Mouse (Mus musculus) colon, adult 2 months (tissue): ENCODE data around the gene Cct6b. TPM values are rescaled to one million over a fixed set of nuclear protein-coding genes. Genes with fewer than 3 reads are reported as not detected.

Experiments used
- polyA plus RNA-seq: library from polyadenylated mRNA; depleted of rRNA; stranded (reverse); fragments of >200 nt; gene quantifications from 2 replicates; pipeline ENCODE4 v1.2.3, GENCODE M21; 2012; rRNA removed

Cct6b gene
- polyA plus RNA-seq, result 0.17 TPM in 1 of 2 replicates, not detected in the other

DNA sequence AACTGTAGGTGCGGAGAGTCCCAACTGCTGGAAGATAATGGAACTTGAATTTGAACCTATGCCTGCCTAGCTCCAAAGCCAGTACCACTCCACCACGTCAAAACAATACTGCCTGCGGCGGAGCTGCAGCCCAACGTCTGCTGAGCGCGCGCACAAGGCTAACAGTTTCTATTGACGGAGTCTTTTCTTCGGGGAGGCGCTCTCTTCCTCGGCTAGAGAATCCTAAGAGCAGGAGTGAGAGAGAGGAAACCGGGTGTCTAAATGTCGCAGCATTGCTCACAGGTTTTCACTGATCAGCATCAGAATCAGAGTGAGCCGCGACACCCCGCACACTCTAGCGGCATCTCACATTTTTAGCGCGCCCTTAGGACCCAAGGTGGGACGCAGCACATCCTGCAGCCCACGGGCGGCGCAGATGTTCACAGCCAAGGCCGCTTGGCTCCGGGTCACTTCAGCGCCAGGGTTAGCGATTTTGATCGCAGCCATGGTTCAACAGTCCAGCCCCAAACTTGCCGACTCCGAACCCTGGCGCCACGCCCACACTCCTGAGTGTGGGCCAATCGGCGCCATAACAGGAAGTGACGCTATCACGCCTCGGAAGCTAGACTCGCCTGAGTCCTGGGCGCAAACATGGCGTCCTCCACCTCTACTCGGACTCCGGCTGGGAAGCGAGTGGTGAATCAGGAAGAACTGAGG, at the start of gene Cct6b, which contains the start of gene Zfp830:
Gene Cct6b, minus strand, starts transcription at position 580 of the 696 bp plus-strand sequence.
Gene Zfp830, plus strand, starts transcription at position 604 of the 696 bp plus-strand sequence.

DNA sequence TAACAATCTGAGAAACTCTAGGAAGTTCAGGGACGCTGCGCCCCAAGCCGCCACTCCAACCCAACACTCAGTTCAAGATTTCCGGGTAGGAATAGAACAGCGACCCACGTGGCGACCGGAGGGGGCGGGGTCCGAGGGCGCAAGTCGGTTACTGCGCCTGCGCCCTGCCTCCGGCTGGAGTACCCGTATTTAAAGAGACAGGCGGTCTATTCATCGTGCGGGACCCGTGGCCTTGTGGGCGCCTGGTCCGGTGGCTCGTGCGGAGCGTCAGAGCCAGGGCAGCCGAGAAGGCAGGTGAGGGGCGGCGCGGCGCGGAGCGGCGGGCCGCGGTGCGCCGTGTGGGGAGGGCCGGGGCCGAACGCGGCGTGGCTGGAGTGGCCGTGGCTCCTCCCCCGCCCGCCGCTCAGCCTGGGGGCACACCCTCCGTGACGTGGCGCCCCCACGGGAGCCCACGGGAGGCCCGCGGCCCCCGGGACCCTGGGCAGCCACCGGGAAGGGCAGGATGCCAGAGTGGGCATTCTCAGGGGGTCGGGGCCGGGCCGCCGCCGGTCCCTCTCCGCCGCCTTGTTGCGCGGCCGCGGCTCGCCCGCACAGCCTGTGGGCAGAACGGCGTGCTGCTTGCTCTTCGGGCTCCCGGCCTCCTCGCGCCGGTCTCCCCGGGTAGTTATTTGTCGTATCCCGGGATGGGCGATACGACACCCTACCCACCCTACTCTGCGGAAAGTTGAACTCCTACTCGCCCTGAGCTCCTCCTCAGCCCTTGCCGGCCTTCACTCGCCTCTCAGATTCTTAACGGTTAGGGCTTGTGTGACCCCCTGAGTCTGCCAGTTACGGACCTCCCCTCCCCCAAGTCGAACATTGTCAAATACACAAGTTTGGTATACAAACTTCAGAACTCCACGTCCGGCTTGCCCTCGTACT, 17.1 kb upstream of the Cct6b start, which contains the start of gene Lig3:
Gene Lig3, plus strand, starts transcription at position 126 of the 921 bp plus-strand sequence.

Other genes with a start within 250 kb of the Cct6b start
- gene Zfp830, start within 50 bp of the Cct6b start, polyA plus RNA-seq, result 5.2 and 7.0 TPM in 2 replicates
- 9.1 and 11.4 TPM in 2 replicates for gene Lig3, start 16.8 kb upstream of the Cct6b start, polyA plus RNA-seq
- gene Rffl, start 106.9 kb upstream of the Cct6b start, polyA plus RNA-seq, result 17.8 and 21.8 TPM in 2 replicates
- 16.4 and 16.5 TPM in 2 replicates for gene Rad51d, start 126.3 kb upstream of the Cct6b start, polyA plus RNA-seq
- 0.47 and 0.56 TPM in 2 replicates for gene Fndc8, start 127.8 kb upstream of the Cct6b start, polyA plus RNA-seq
- gene Nle1, start 144.1 kb upstream of the Cct6b start, polyA plus RNA-seq, result 35.4 and 36.8 TPM in 2 replicates
- gene Unc45b, start 146.2 kb upstream of the Cct6b start, polyA plus RNA-seq, result 1.0 and 1.6 TPM in 2 replicates
- 0.74 and 2.1 TPM in 2 replicates for gene Slfn5, start 187.0 kb upstream of the Cct6b start, polyA plus RNA-seq
- gene Slfn9, start 227.5 kb upstream of the Cct6b start, polyA plus RNA-seq, result 0.97 and 1.2 TPM in 2 replicates